Mouse (Mus musculus): Measurements from ENCODE around the gene Slc24a3.

Gene Slc24a3

DNA sequence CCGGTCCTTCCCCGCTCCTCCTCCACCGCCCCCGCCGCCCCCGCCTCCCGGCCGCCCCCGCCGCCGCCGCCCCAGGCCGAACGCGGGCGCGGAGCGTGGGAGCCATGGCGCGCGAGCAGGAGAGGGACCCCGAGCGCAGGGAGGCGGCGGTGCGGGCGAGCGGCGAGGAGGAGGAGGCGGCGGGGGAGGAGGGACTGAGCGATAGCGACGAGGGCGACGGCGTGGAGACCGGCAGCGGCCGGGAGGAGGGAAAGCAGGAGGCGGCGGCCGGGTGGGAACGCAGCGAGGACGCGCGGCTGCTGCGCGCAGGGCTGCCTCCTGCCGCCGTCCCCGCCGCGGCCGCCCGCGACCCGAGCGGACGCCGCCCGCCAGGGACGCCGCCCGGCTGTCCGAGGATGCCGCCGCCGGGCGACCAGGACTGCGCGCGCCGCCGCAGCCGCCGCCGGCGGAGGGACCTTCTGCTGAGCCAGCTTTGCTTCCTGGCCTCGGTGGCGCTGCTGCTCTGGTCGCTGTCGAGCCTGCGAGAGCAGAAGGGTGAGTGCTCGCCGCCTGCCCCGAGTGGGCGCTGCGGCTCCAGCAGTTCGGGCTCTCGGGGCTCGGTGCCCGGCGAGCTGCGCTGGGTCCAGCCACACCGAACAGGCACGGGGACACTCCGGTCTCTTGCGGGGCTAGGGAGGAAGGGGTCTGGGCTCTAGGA lies at the start of gene Slc24a3:
TSS of gene Slc24a3 (plus strand) at position 91 of the 697 bp plus-strand sequence.
- DNase-seq (ENCODE audit: low spot score in 2 of 2): peak; percentile 65 to 87

DNA sequence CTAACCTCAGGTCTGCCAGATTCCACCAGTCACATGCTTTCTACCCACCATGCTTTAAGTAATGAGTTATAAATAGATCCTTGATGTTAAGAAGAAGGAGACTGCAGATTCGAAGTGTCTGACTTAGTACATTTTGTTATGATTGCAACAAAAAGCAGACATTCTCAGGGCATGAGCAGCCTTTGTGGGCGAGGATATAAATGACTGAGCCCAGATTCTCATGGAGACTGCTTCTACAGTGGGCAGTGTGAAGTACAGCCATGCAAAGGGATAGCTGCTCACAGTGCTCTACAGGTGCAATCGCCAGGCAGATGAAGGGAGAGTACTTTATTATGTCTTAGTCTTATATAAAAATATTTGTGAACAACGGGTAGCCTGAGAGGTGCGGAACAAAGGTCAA lies 49.8 kb upstream of the Slc24a3 start:
- DNase-seq (ENCODE audit: low spot score in 2 of 2): no peak

- no peak for DNase-seq (ENCODE audit: low spot score in 2 of 2)
These were observed 39.8 kb upstream of the Slc24a3 start for GRCm38 (mm10) chr2:145127747-145128146.

- peak in 1 of 2 experiments; percentile 23 for DNase-seq (ENCODE audit: low spot score in 2 of 2)
These were observed 30.8 kb upstream of the Slc24a3 start for GRCm38 (mm10) chr2:145136625-145137291.

GRCm38 (mm10) chr2:145150407-145150806 lies 17.1 kb upstream of the Slc24a3 start:
- no peak for DNase-seq (ENCODE audit: low spot score in 2 of 2)

DNA sequence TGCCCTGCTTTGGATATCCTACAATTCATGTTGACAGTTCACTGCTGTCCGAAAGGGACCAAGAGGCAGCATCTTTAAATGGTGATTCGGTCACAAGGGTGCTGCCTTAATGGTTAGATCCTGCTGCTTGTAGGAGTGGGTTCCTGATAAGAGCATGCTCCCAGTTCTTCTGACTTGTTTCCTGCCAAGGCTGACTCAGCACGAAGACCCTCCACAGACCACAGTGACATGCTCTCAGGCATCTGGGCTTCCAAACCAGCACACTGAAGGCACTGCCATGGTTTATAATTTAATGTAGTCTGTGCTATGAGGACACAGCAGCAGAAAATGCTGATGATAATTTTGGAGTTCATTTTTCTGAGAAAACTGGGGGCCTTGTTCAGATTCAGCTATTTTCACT lies 16.7 kb upstream of the Slc24a3 start:
- DNase-seq (ENCODE audit: low spot score in 2 of 2): no peak

GRCm38 (mm10) chr2:145152281-145152680 lies 15.3 kb upstream of the Slc24a3 start:
- DNase-seq (ENCODE audit: low spot score in 2 of 2): no peak

- DNase-seq (ENCODE audit: low spot score in 2 of 2): no peak
These were observed 8.6 kb upstream of the Slc24a3 start for GRCm38 (mm10) chr2:145158972-145159371.

DNA sequence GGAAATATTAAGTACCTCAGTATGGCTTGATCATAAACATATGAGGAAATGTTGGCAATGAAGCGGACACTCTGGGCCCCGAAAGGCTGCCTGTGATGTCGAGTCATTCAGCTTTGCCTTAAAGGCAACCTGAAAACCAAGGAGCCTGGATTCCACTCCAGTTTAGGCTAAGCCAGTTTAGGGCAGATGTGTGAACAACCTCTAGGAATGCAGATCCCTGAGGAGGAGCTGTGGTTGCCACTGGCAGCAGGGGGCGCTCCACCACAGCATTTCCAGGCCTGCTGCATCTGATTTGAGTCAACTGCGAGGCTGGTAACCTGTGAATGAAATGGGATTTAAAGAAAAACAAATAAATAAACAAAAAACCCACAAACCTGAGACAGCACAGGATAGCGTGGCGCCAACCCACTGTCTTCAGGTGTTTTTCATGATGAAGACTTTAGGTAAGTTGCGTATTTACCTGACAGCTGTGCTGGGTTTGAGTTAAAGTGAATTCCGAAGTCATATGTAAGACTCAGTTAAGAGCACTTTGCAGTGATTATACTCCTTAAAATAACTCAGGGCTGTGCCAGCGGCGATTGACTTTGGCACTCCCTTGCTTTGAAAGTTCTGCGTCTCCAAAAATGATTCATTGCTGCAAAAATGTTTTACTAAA lies 6.4 kb upstream of the Slc24a3 start:
- peak; percentile 82 to 86 for DNase-seq (ENCODE audit: low spot score in 2 of 2)

DNA sequence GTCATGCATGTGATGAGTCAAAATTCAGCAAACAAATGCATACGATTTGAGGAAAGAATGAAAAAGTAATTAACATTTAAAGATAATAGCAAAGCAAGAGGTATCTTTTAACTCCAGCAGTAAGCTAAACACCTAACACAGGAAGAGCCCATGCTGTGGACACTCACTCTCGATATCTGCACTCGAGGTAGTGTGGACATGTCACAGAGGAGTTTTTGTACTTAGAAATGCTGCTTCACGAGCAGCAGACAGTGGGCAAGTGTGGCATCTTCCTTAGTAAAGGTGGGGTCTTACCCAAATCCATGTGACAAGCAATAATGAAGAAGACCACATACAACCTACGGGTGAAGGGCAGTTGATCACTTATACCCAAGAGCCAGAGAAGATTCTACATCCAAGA lies 3.5 kb upstream of the Slc24a3 start:
- DNase-seq (ENCODE audit: low spot score in 2 of 2): no peak

GRCm38 (mm10) chr2:145164562-145164961 lies 3.0 kb upstream of the Slc24a3 start:
- DNase-seq (ENCODE audit: low spot score in 2 of 2): no peak

DNA sequence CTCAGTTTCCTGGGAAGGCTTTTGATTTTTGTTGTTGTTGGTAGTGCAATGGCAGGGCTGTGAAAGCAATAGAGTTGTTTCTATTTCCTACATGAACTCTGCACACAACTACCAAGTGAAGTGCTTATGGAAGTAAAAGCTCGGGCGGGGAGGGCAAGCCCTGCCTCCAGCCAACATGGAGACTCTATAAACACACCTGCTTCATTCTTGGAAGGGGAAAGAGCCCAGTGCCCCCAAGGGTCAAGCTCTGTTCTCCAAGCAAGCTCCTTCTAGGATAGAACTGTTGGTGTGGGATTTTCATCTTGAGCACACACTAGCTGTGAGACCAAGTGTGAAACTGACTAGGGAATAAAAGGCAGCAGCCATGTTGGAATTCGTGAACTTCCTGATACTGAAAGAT lies 2.5 kb upstream of the Slc24a3 start:
- no peak for DNase-seq (ENCODE audit: low spot score in 2 of 2)

DNA sequence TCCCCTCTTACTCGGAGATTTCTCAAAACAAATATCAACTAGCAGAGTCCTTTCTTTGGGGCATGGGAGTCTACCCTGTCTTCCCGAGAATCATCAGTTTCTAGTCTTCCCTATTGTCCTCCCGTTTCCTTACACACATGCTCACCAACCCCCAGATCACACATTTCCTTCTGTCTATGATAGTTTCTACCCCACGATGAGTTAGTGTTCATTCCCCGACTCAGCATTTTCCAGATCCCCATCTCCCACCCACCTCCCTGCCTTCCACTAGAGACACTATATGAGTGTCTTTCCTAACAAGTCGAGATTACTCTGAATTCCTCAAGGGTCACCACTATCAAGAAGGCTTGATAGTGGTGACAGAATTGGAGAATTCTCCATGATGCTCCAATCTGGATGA lies 1.7 kb upstream of the Slc24a3 start:
- no peak for DNase-seq (ENCODE audit: low spot score in 2 of 2)

- peak; percentile 52 to 68 for DNase-seq (ENCODE audit: low spot score in 2 of 2)
These were observed 397 bp upstream of the Slc24a3 start for GRCm38 (mm10) chr2:145167051-145167663.

DNA sequence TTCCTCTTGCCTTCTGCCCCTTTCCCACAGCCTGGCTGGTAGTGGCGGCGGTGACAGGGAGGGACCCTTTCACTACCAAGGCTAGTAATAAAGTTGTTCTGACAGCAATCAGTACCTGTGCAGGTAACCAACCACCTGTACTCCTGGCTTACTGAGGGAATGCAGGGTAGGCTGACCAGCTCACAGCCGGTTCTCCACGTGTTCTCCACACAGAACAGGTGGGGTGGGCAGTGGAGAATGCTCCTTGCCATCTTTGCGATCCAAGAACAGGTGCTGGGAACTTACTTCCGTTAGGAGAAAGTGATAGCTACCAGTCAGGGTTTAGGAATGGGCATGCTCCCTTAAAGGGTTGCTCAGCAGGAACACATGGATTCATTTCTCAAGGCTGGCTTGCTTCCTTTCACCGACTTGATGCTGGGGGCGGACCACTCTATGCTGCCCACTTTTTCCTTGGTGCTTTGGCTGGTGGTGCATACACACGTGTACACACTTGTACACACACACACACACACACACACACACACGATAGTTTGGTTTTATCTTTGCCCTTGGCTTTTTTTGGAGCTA lies 934 bp downstream of the Slc24a3 start:
- no peak for DNase-seq (ENCODE audit: low spot score in 2 of 2)

DNA sequence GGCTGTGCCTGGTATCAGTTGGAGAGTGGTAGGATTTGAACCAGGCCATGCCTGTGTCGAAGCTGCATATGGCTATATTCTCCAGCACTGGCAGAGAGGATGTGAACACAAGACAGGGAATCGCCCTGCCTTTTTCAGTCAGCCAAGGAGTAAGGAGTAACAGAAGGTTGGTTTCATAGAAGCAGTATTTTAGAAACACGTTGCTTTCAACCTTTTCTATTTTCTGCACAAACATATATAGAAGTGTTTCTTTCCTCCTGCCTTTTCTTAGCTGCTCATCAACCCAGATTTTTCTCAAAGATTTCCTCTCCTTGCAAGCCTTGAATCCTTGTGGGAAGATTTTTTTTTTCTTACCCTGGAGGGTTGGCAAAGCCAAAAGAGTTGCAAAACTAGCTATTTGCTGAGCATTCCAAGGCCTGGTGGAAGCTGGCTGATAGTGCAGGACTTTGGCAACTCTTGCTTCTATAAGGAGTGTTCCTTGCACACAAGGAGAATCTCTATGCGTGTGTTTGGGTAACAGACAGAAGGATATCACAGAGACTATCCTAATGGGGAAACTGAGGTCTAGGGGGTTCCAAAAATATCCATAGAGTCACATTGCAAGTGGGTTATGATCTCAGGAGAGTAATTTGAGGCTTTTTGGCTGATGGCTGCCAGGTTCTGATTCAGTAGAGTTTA lies 5.6 kb downstream of the Slc24a3 start:
- DNase-seq (ENCODE audit: low spot score in 2 of 2): no peak

DNA sequence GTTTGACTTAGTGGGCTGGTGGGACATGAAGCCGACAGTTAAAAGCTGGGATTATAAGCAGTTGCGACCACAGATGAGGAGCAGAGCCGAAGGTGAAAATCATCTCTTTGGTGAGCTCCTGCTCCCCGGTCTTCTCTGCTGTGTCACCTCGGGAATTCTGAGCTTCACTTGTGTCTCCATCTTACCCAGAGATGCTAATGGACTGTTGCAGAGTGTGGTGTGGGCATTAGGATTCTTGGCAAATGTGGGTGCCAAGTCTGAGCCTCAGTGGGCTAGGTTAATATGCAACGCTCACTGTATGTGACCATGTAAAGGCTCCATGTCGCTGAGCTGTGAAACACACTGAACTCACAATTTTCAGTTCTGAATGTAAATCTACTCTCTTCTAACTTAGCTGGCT lies 7.5 kb downstream of the Slc24a3 start:
- no peak for DNase-seq (ENCODE audit: low spot score in 2 of 2)

DNA sequence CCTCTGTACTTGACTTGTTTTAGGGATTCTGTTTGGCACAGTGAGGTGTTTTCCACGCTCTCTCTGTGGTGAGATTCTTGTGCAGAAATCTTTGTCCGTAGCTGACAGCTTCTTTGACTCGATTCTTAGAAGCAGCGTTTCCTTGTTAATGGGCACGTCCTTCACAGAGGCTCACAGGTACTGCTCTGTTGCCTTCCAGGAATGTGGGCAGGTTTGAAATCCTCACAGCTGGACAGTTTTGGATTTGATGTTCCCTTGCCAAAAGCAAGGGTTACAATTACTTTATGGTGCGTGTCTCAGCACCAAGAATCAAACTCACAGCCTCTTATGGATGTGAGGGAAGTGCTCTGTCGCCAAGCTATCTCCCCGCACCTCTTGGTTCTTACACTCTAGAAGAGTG lies 14.9 kb downstream of the Slc24a3 start:
- DNase-seq (ENCODE audit: low spot score in 2 of 2): no peak

GRCm38 (mm10) chr2:145188828-145189227 lies 21.3 kb downstream of the Slc24a3 start:
- no peak for DNase-seq (ENCODE audit: low spot score in 2 of 2)

DNA sequence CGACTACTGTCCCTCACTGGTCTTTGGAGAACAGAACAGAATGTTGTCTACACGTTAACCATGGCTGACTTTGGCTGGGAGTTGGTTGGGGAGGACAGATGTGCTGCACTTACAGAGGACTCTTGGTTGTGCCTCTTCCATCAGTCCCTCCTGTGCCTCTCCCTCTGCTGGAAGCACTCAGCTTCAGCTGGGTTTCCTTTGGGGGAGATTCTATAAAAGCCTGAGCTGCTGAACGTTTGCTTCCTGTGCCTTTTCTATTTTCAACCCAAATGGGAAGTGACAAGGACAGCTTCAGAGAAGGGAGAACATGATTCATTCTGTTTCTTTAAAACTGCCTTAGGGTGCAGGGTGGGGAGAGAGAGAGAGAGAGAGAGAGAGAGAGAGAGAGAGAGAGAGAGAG lies 28.5 kb downstream of the Slc24a3 start:
- DNase-seq (ENCODE audit: low spot score in 2 of 2): no peak

GRCm38 (mm10) chr2:145196501-145197042 lies 29.0 kb downstream of the Slc24a3 start:
- DNase-seq (ENCODE audit: low spot score in 2 of 2): no peak
